Comparison of ENCODE assay signal across 12 mouse cellular contexts in the genomic region with DNA sequence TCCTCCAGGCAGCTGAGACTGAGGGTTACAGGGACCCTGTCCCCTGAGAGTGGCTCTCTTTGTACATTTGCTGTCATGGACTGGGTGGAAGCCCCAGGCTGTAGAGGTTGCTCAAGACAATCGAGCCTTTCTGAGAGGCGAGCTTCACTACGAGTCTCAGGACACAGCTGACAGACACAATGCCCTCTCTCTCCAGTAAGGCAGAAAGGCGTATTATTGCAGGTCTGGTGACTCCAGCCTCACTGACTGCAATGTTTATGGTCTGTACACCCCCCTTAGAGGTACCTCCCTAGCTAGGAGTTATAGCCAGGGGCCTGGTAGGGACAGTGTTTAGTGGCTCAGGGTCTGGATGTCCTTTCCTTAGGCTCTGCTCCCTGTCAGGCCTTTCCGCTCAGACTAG. TPM values are rescaled to one million over a fixed set of nuclear protein-coding genes. Genes with fewer than 3 reads are reported as not detected.
DNase-seq lines count a peak whose midpoint lies in the region; ATAC-seq and TF ChIP-seq lines count a peak whose summit lies in the region.
"Had no signal": no experiment of that assay in that cellular context is flagged by ENCODE, and none has a peak within 500 bp of the region (broad histone marks: within the 10 kb centered on the region; RNA-seq: fewer than 3 reads in every experiment).

No protein-coding gene starts in this region.

- no peak for TF ChIP-seq CTCF in lung, postnatal 0 days (IDR thresholded peaks at IDR 0.05)

- no peak overlapping the region for H3K4me3 ChIP-seq in kidney, embryonic 14.5 days (ENCODE audit: low read length)
- no peak overlapping the region for H3K4me3 ChIP-seq in neural tube, embryonic 12.5 days
- no peak overlapping the region for H3K4me3 ChIP-seq in neural tube, embryonic 15.5 days (replicated peaks)
- no peak overlapping the region for H3K4me3 ChIP-seq in hindbrain, embryonic 16.5 days (ENCODE audit: low read length)
- H3K4me3 ChIP-seq in lung, postnatal 0 days (ENCODE audit: low read depth, low read length) = no peak overlapping the region
- H3K4me3 ChIP-seq: liver, embryonic 13.5 days had no signal

- no peak overlapping the region for H3K9ac ChIP-seq in kidney, embryonic 14.5 days (ENCODE audit: low read depth, low read length)
- no peak overlapping the region for H3K9ac ChIP-seq in neural tube, embryonic 12.5 days
- no peak overlapping the region for H3K9ac ChIP-seq in neural tube, embryonic 15.5 days (replicated peaks)
- H3K9ac ChIP-seq in hindbrain, embryonic 16.5 days (ENCODE audit: low read depth, low read length) = peak overlapping the region; percentile 13; the same call in 1 of the 2 replicates
- H3K9ac ChIP-seq in lung, postnatal 0 days (replicated peaks; ENCODE audit: low read depth) = no peak overlapping the region
- H3K9ac ChIP-seq: liver, embryonic 13.5 days had no signal

- peaks cover 25% of the 10 kb centered on the region for H3K4me1 ChIP-seq in kidney, embryonic 14.5 days (ENCODE audit: control insufficient read depth, insufficient read depth, low read length)
- peaks cover 13% of the 10 kb centered on the region for H3K4me1 ChIP-seq in neural tube, embryonic 12.5 days
- H3K4me1 ChIP-seq in neural tube, embryonic 15.5 days = peaks cover 16% of the 10 kb centered on the region; the same call in 1 of the 2 replicates
- H3K4me1 ChIP-seq in hindbrain, embryonic 16.5 days (ENCODE audit: control insufficient read depth, insufficient read depth, low read depth, low read length) = peaks cover 7% of the 10 kb centered on the region
- H3K4me1 ChIP-seq in lung, postnatal 0 days (ENCODE audit: insufficient read depth, low read depth, low read length) = no peaks in the 10 kb centered on the region
- H3K4me1 ChIP-seq: liver, embryonic 13.5 days had no signal

- H3K9me3 ChIP-seq in kidney, embryonic 14.5 days (ENCODE audit: control insufficient read depth, low read length) = no peaks in the 10 kb centered on the region
- no peaks in the 10 kb centered on the region for H3K9me3 ChIP-seq in neural tube, embryonic 12.5 days
- no peaks in the 10 kb centered on the region for H3K9me3 ChIP-seq in neural tube, embryonic 15.5 days (replicated peaks)
- no peaks in the 10 kb centered on the region for H3K9me3 ChIP-seq in hindbrain, embryonic 16.5 days (ENCODE audit: control insufficient read depth, low read length)
- H3K9me3 ChIP-seq in lung, postnatal 0 days (ENCODE audit: low read length) = no peaks in the 10 kb centered on the region
- H3K9me3 ChIP-seq: liver, embryonic 13.5 days had no signal

- no peaks in the 10 kb centered on the region for H3K36me3 ChIP-seq in kidney, embryonic 14.5 days (ENCODE audit: control insufficient read depth, insufficient read depth, low read length)
- no peaks in the 10 kb centered on the region for H3K36me3 ChIP-seq in neural tube, embryonic 12.5 days
- H3K36me3 ChIP-seq in neural tube, embryonic 15.5 days = no peaks in the 10 kb centered on the region
- no peaks in the 10 kb centered on the region for H3K36me3 ChIP-seq in hindbrain, embryonic 16.5 days (ENCODE audit: control insufficient read depth, insufficient read depth, low read length)
- no peaks in the 10 kb centered on the region for H3K36me3 ChIP-seq in lung, postnatal 0 days (ENCODE audit: insufficient read depth, low read length)
- H3K36me3 ChIP-seq: liver, embryonic 13.5 days had no signal

- H3K27ac ChIP-seq in kidney, embryonic 14.5 days (ENCODE audit: low read depth, low read length) = peak overlapping the region; percentile 32; the same call in 1 of the 2 replicates
- H3K27ac ChIP-seq in neural tube, embryonic 12.5 days = no peak overlapping the region
- no peak overlapping the region for H3K27ac ChIP-seq in neural tube, embryonic 15.5 days (replicated peaks)
- H3K27ac ChIP-seq in hindbrain, embryonic 16.5 days (ENCODE audit: low read depth, low read length) = no peak overlapping the region
- H3K27ac ChIP-seq in lung, postnatal 0 days (ENCODE audit: low read length) = no peak overlapping the region
- H3K27ac ChIP-seq: liver, embryonic 13.5 days had no signal

- H3K4me2 ChIP-seq in kidney, embryonic 14.5 days (replicated peaks; ENCODE audit: low read depth, low read length) = no peak overlapping the region
- no peak overlapping the region for H3K4me2 ChIP-seq in neural tube, embryonic 12.5 days (replicated peaks)
- H3K4me2 ChIP-seq in neural tube, embryonic 15.5 days = no peak overlapping the region
- no peak overlapping the region for H3K4me2 ChIP-seq in hindbrain, embryonic 16.5 days (ENCODE audit: low read length)
- no peak overlapping the region for H3K4me2 ChIP-seq in lung, postnatal 0 days (replicated peaks; ENCODE audit: low read depth, low read length)
- H3K4me2 ChIP-seq: liver, embryonic 13.5 days; midbrain, embryonic 11.5 days had no signal

- 34% methylated on average over 5 of the region's 5 CpGs for WGBS in kidney, embryonic 14.5 days
- 23% methylated on average over 5 of the region's 5 CpGs for WGBS in neural tube, embryonic 12.5 days
- 25% methylated on average over 5 of the region's 5 CpGs for WGBS in neural tube, embryonic 15.5 days
- WGBS in hindbrain, embryonic 16.5 days = 48% methylated on average over 5 of the region's 5 CpGs
- WGBS in lung, postnatal 0 days = 79% methylated on average over 5 of the region's 5 CpGs

- TF ChIP-seq EP300 in lung, postnatal 0 days (IDR thresholded peaks at IDR 0.05) = no peak

- ATAC-seq in kidney, embryonic 14.5 days (ENCODE audit: low FRiP score, low TSS enrichment) = peak; percentile 33; the same call in 1 of the 2 replicates
- peak; percentile 66; the same call in 1 of the 2 replicates for ATAC-seq in neural tube, embryonic 12.5 days (ENCODE audit: low FRiP score, low read depth)
- ATAC-seq in neural tube, embryonic 15.5 days (ENCODE audit: low FRiP score) = no peak
- peak; percentile 50; the same call in 1 of the 2 replicates for ATAC-seq in hindbrain, embryonic 16.5 days
- no peak for ATAC-seq in lung, postnatal 0 days

- no peak for DNase-seq in kidney, adult 8-10 months
- DNase-seq in lung, postnatal 0 days (ENCODE audit: low spot score) = no peak
- DNase-seq in heart, adult 11 months = no peak
- DNase-seq: heart, postnatal 10 days; kidney, postnatal 25 days; liver, embryonic 13.5 days; thymus, adult 2 months had no signal

- no peaks in the 10 kb centered on the region for H3K27me3 ChIP-seq in kidney, embryonic 14.5 days (ENCODE audit: control insufficient read depth, insufficient read depth, low read length)
- H3K27me3 ChIP-seq in neural tube, embryonic 12.5 days (replicated peaks) = no peaks in the 10 kb centered on the region
- H3K27me3 ChIP-seq in neural tube, embryonic 15.5 days (replicated peaks) = no peaks in the 10 kb centered on the region
- no peaks in the 10 kb centered on the region for H3K27me3 ChIP-seq in hindbrain, embryonic 16.5 days (replicated peaks; ENCODE audit: control insufficient read depth, insufficient read depth, low read length)
- no peaks in the 10 kb centered on the region for H3K27me3 ChIP-seq in lung, postnatal 0 days (replicated peaks; ENCODE audit: insufficient read depth, low read length)
- H3K27me3 ChIP-seq: liver, embryonic 13.5 days had no signal

RNA-seq across cellular contexts. Expression of a gene that starts 22.9 kb away (rescaled TPM):
- 7.9 and 15.1 TPM in 2 replicates for polyA plus RNA-seq in kidney, embryonic 14.5 days (2014; fragmentation: Nextera tagmentation; extraction: Ambion mirVana)
- polyA plus RNA-seq in neural tube, embryonic 12.5 days (2016; fragmentation: Nextera tagmentation; extraction: Ambion mirVana) = 1.9 and 2.0 TPM in 2 replicates
- polyA plus RNA-seq in neural tube, embryonic 15.5 days (2015; fragmentation: Nextera tagmentation; extraction: Ambion mirVana) = 1.1 and 3.6 TPM in 2 replicates
- polyA plus RNA-seq in hindbrain, embryonic 16.5 days (2015; fragmentation: Nextera tagmentation; extraction: Ambion mirVana) = 1.7 TPM in 2 replicates
- polyA plus RNA-seq in lung, postnatal 0 days (2015; fragmentation: Nextera tagmentation; extraction: Ambion mirVana) = 2.1 and 2.9 TPM in 2 replicates

Comparison
In these comparisons a context has a peak if more than half of its experiments do, and no peak if none do; other contexts are left out.
1. ATAC-seq: peak in kidney, embryonic 14.5 days (single experiment), neural tube, embryonic 12.5 days (single experiment) and hindbrain, embryonic 16.5 days (single experiment); none in neural tube, embryonic 15.5 days (single experiment) and lung, postnatal 0 days (single experiment).